Mouse (Mus musculus): ENCODE results near the gene Spry1.
"Not testable (repeated sequence)": the region's sequence is repeated elsewhere in the genome, so short reads cannot be mapped to it uniquely, and the experiment has no call there.

Gene Spry1

GRCm38 (mm10) chr3:37639690-37640089, at the start of gene Spry1:
Gene Spry1, plus strand, starts transcription at chr3:37639947.
- peak; percentile 95 for DNase-seq (ENCODE audit: low read depth, low spot score)

- DNase-seq (ENCODE audit: low read depth, low spot score), result no peak
Observed at GRCm38 (mm10) chr3:37595721-37596120, 44.0 kb upstream of the Spry1 start.

DNA sequence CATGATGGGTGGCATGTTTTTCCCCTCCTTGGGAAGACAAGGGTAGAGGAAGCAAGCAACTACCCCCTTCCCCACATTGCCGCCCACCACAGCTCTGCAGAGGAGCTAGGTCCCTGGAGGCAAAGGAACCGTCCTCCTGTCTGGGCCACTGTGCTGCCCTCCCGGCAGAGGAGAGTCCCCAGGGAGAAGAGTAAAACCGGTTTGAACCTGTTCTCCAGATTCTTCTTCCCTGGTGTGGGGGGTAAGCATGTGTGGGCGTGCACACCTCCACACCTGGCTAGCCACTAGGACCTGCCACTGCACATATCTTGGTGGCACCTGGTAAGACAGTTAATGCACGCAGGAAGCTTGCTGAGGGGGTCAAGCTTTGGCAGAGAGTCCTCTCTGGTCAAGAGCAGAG, 43.2 kb upstream of the Spry1 start:
- DNase-seq (ENCODE audit: low read depth, low spot score), result peak; percentile 39

DNA sequence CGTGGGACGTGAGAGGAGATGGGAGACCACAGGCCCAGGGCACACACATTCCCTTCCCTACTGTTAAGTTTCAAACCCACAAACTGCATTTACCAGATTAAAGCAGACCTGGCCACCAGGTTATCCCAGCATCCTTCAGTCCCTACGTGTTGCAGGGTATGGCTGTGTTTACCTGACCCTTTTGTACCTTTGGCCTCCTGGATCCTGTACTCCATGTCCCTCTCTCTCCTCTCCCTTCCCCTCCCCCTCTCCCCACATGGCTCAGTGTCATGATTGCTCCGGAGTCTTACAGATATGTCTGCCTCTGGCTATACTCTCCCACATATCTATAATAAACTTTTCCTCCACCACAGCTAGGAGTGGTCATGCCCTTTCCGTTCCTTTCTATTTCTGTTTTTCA, 42.5 kb upstream of the Spry1 start:
- no peak for DNase-seq (ENCODE audit: low read depth, low spot score)

DNA sequence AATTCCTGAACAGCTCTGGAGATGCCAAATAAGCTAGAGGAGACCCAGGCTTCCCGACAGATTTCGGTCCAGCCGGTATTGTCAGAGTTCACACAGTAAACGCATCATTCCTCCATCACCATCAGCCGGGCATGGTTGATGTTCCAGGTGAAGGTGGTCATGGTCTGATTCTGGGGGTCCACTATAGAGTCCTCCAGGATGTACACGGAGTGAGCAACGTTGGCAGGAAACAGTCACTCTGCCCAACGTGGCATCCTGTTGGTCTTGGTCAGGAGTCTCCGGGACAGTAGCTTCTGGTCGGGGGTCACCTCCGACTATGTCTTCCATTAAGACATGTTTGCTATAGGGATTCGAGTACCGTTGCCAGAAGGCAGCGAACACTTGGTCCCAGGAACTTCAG, 40.1 kb upstream of the Spry1 start:
- DNase-seq (ENCODE audit: low read depth, low spot score), result not testable (repeated sequence)

DNA sequence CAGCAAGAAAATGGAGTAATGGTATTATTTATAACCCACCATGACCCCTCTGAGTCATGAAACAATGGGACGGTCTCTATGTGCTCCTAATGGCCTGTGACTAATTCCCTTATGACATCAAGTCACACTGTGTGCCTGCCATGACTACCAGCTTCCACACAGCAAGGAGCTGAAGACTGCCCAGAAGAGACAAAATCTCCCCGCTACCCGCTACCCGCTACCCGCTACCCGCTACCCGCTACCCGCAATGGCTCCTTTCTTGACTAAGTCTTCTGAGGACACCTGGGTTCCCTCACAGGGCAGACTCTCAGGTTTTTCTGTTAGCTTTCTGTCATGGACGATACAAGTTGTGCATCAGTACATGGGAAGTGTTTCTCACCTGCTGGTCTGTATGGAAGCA, 37.4 kb upstream of the Spry1 start:
- no peak for DNase-seq (ENCODE audit: low read depth, low spot score)

- no peak for DNase-seq (ENCODE audit: low read depth, low spot score)
Observed at GRCm38 (mm10) chr3:37602890-37603289, 36.9 kb upstream of the Spry1 start.

DNA sequence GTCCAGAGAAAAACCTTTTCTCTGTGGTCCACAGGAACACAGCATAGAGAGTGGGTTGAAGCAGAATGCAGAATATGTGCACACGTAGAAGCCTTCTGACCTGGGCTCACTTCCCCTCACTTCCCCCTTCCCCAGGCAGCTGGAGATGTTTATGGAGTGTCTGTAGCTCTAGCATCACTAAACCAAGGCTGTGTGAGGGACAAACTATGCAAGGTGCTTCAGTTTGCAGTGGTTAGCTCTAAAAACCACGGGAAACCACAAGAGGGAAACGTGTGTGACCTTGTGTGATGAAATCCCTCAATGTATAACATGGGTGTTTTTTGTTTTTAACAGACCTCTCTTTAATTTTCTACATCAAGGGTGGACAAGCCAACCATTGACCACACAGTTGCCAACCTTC, 36.2 kb upstream of the Spry1 start:
- DNase-seq (ENCODE audit: low read depth, low spot score), result no peak

GRCm38 (mm10) chr3:37604976-37605875, 34.5 kb upstream of the Spry1 start:
- DNase-seq (ENCODE audit: low read depth, low spot score), result no peak

DNA sequence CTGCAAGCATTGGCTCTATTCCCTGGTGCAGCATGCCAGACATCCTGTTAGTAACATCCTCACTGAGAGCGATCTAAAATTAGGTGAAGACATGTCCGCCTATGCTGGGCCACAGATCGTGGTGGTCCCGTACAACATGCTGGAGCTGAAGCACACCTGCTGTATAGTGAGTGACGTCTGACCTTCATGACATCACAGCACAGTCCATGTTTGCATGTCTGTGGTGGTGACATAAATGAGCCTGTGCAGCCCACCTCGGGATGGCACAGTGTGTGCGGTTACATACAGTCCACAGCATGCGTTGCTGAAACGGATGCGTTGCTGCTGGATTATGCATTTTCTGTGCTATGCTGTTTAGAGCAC, 33.9 kb upstream of the Spry1 start:
- DNase-seq (ENCODE audit: low read depth, low spot score), result no peak

DNA sequence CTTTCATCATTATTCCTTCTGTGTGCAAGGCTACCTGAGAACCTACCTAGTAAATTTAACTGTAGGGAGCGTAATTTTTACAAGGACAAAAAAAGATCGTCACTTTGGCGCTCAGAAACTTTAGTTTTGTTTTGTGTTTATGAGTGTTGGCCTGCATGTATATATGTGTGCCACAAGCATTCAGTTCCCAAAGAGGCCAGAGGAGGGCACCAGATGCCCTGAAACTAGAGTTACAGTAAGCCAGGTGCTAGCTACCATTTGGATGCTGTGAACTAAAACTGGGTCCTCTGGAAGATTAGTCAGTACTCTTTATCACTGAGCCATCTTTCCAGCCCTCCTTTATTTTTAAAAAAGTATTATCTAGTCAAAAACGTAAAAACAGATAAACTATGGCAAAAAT, 30.8 kb upstream of the Spry1 start:
- no peak for DNase-seq (ENCODE audit: low read depth, low spot score)

GRCm38 (mm10) chr3:37610670-37611069, 29.1 kb upstream of the Spry1 start:
- DNase-seq (ENCODE audit: low read depth, low spot score), result no peak

- no peak for DNase-seq (ENCODE audit: low read depth, low spot score)
Observed at GRCm38 (mm10) chr3:37613722-37614121, 26.0 kb upstream of the Spry1 start.

- no peak for DNase-seq (ENCODE audit: low read depth, low spot score)
Observed at GRCm38 (mm10) chr3:37614878-37615650, 24.7 kb upstream of the Spry1 start.

DNA sequence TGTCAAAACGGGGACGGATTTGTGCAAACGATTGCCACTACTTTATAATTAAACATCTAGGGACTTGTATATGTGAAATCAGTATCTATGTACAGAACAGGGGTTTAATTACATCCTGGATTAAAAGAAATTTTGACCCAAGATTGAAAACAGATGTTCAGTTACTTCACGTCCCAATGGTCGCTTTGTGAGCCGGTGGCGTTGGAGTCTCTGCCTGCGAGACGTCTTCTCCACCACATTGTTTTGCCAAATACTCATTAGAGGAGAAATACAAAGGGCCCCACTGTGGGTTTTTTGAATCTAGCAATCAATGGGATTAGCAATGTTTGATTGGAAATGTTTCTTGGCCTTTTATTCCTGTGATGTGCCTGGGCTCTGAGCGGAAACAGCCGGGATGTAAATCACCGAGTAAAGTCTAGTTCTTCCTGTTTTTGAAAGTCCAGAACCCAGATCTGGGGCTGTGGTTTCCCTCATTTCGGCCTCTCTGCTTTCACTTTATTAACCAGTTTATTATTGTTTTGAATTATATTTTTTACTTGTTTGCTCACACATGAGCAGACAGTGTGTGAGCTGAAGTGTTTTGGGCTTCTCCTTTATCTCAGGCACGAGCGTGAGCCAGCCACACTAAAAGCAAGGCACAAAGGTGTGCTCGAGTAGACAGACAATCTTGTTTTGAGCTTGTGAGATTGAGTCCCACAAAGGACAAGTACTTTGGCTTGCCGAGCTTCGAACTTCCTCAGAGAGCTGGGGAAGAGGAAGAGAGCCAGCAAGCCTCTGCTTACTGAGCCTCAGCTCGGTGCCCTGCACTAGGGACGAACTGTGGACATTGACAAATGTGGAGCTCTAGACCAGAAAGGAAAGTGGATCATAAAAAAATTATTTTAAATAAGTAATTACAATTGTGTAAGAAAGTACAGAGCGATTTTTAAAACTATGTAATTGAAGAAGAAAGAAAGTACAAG, 22.9 kb upstream of the Spry1 start:
- DNase-seq (ENCODE audit: low read depth, low spot score), result peak; percentile 45

DNA sequence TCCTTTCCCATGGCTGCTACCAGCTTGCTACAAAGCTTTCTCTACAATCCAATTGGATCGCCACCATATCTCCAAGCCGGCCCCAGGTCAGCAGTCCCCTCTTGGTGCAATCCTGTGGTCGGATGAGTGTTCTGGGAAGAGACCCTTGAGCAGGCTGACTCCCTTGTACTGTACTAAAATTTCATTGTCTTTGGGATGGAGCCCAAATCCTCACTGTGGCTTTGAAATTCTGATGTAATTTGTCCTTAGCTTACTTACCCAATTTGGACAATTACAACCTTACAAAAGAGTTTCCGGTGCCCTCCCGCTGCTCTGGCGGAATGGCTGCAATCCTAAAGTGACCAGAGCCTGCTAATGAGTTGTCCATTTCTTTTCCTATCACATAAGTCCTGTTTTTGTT, 7.5 kb upstream of the Spry1 start:
- no peak for DNase-seq (ENCODE audit: low read depth, low spot score)

GRCm38 (mm10) chr3:37632751-37633150, 7.0 kb upstream of the Spry1 start:
- DNase-seq (ENCODE audit: low read depth, low spot score), result no peak

- no peak for DNase-seq (ENCODE audit: low read depth, low spot score)
Observed at GRCm38 (mm10) chr3:37634648-37635047, 5.1 kb upstream of the Spry1 start.

DNA sequence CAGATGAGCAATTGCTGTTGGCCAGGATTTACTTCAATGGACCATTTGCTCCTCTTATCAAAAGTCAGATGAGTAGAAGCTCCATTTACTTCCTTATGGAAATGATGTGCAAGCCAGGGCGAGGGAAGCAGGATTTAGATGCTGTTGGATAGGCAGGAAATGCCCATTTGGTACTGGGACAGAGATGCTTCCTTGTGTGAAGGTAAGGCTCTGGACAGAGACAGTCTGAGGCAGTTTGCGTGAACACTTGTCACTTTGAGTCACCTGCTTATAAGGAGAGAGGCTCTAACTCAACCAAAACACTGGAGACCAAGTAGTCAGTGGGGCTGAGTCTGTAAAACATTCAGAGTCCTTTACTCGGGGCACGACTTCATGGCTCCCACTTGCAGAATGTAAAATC, 2.8 kb upstream of the Spry1 start:
- DNase-seq (ENCODE audit: low read depth, low spot score), result no peak

GRCm38 (mm10) chr3:37640162-37640721, 495 bp downstream of the Spry1 start:
- no peak for DNase-seq (ENCODE audit: low read depth, low spot score)

GRCm38 (mm10) chr3:37640810-37641209, 1.1 kb downstream of the Spry1 start:
- peak; percentile 67 for DNase-seq (ENCODE audit: low read depth, low spot score)

All from forelimb bud, embryonic 11.5 days (tissue).